Mouse (Mus musculus) ES-E14 (cell line): ENCODE measurements around the gene Gatb. TPM values are rescaled to one million over a fixed set of nuclear protein-coding genes. Genes with fewer than 3 reads are reported as not detected.
A peak's percentile ranks its signal among the peaks of the same experiment; 100 is the strongest.

Source experiments
- DNase-seq: peaks from one replicate; pipeline ENCODE4 v3.0.0-alpha.2; 2013; ENCODE audit warnings: low read depth, low spot score
- H3K27ac ChIP-seq: 2 replicates; pipeline ENCODE4 v1.5.1; 2012; ENCODE audit warnings: low read depth, mild to moderate bottlenecking, low read length, moderate library complexity, mixed read lengths; ENCODE audit not compliant: poor library complexity, insufficient read depth, severe bottlenecking
- H3K36me3 ChIP-seq: 2 replicates; pipeline ENCODE4 v1.6.1; 2012; ENCODE audit warnings: mild to moderate bottlenecking, low read length, moderate library complexity, mixed read lengths; ENCODE audit not compliant: control insufficient read depth, poor library complexity, insufficient read depth, severe bottlenecking
- H3K4me1 ChIP-seq, 2 experiments: fragments of 150-350 bp in 1 of 2; sonication (generic) in 1 of 2; 2 replicates each; pipeline ENCODE4 v1.6.1; 2012; ENCODE audit warnings: low read length in 2 of 2, mild to moderate bottlenecking in 1 of 2, mixed read lengths in 1 of 2; ENCODE audit not compliant: control insufficient read depth in 2 of 2, insufficient read depth in 2 of 2, poor library complexity in 1 of 2
- H3K4me3 ChIP-seq, 2 experiments: fragments of 150-350 bp in 1 of 2; sonication (generic) in 1 of 2; 2 replicates each; pipeline ENCODE4 v1.5.1; 2012; ENCODE audit warnings: low read length in 2 of 2, low read depth in 1 of 2, mild to moderate bottlenecking in 1 of 2, mixed read lengths in 1 of 2; ENCODE audit not compliant: insufficient read depth in 1 of 2, poor library complexity in 1 of 2, severe bottlenecking in 1 of 2
- H3K9ac ChIP-seq: 2 replicates; pipeline ENCODE4 v1.6.1; 2012; ENCODE audit warnings: low read depth, mild to moderate bottlenecking, low read length, mixed read lengths; ENCODE audit not compliant: poor library complexity, insufficient read depth, severe bottlenecking
- H3K9me3 ChIP-seq: fragments of 150-350 bp; sonication (generic); 2 replicates; pipeline ENCODE4 v1.6.1; 2012; ENCODE audit warnings: low read depth, mild to moderate bottlenecking, low read length; ENCODE audit not compliant: control insufficient read depth, insufficient read depth
- CHD2 ChIP-seq: IDR thresholded peaks from 2 replicates; pipeline ENCODE4 v1.6.1; 2014; ENCODE audit warnings: mild to moderate bottlenecking, low read depth, low read length, inconsistent platforms
- HCFC1 ChIP-seq: IDR thresholded peaks from 2 replicates; pipeline ENCODE4 v1.6.1; 2012; ENCODE audit warnings: low read length, inconsistent platforms, borderline replicate concordance; ENCODE audit not compliant: insufficient read depth
- MAFK ChIP-seq: IDR thresholded peaks from 2 replicates; pipeline ENCODE4 v1.6.1; 2014; ENCODE audit warnings: mild to moderate bottlenecking, low read depth, low read length, inconsistent platforms; ENCODE audit not compliant: insufficient read depth
- ZC3H11A ChIP-seq: IDR thresholded peaks from 2 replicates; pipeline ENCODE4 v1.6.1; 2012; ENCODE audit warnings: low read depth, mild to moderate bottlenecking, inconsistent platforms, low read length, borderline replicate concordance
- ZNF384 ChIP-seq: IDR thresholded peaks from 2 replicates; pipeline ENCODE4 v1.6.1; 2012; ENCODE audit warnings: low read depth, low read length, inconsistent platforms
- in situ Hi-C, 2 experiments: fragments of 600-800 bp; cut with MboI; formaldehyde crosslinking; loops; one replicate each; pipeline ENCODE4 v1.15.1; 2025; ENCODE audit warnings: low sequenced_read_pairs in 2 of 2, inconsistent platforms in 1 of 2; ENCODE audit not compliant: unreplicated experiment in 2 of 2
- total RNA-seq: library from RNA; depleted of rRNA; stranded (reverse); fragments of 300-350 nt; gene quantifications from 2 replicates; pipeline ENCODE4 v1.2.3, GENCODE M21; 2012; rRNA removed

Gatb gene
- 16.9 and 18.1 TPM in 2 replicates for total RNA-seq

- Histone ChIP-seq H3K4me3 (peak within 1 kb of the TSS; percentile 93 to 96), H3K9ac (peak within 1 kb of the TSS; percentile 98), H3K36me3 (no peaks in the 10 kb centered on the region), H3K27ac (peak within 1 kb of the TSS; percentile 54; the same call in 1 of the 2 replicates), H3K4me1 (no peaks in the 10 kb centered on the region), H3K9me3 (no peaks in the 10 kb centered on the region)
- in situ Hi-C loops = no loop called here
- DNase-seq = peak; percentile 97
- peak; percentile 99 for TF ChIP-seq HCFC1
- no peak for TF ChIP-seq MAFK
- TF ChIP-seq ZNF384 = no peak
- no peak; the same call in 1 of the 2 replicates for TF ChIP-seq CHD2
- no peak; the same call in 1 of the 2 replicates for TF ChIP-seq ZC3H11A
Measured at GRCm38 (mm10) chr3:85573864-85574830, at the start of gene Gatb. Gene Gatb (plus strand): TSS chr3:85574119.

GRCm38 (mm10) chr3:85530601-85531161, 43.2 kb upstream of the Gatb start:
- no peak overlapping the region for H3K9ac ChIP-seq
- in situ Hi-C loops = no loop called here
- no peak for TF ChIP-seq ZC3H11A
- TF ChIP-seq CHD2 = no peak
- TF ChIP-seq HCFC1 = no peak
- TF ChIP-seq MAFK = no peak
- TF ChIP-seq ZNF384 = no peak
- no peak overlapping the region for H3K27ac ChIP-seq
- DNase-seq = no peak
- no peaks in the 10 kb centered on the region for H3K9me3 ChIP-seq
- no peak overlapping the region for H3K4me3 ChIP-seq
- no peaks in the 10 kb centered on the region for H3K4me1 ChIP-seq
- H3K36me3 ChIP-seq = no peaks in the 10 kb centered on the region

- in situ Hi-C loops = no loop called here
- H3K9me3 ChIP-seq = no peaks in the 10 kb centered on the region
- no peak overlapping the region for H3K9ac ChIP-seq
- no peak overlapping the region for H3K4me3 ChIP-seq
- H3K4me1 ChIP-seq = no peaks in the 10 kb centered on the region
- DNase-seq = no peak
- no peak for TF ChIP-seq HCFC1
- TF ChIP-seq MAFK = no peak
- H3K27ac ChIP-seq = no peak overlapping the region
- no peaks in the 10 kb centered on the region for H3K36me3 ChIP-seq
Measured at GRCm38 (mm10) chr3:85532376-85532775, 41.5 kb upstream of the Gatb start.

DNA sequence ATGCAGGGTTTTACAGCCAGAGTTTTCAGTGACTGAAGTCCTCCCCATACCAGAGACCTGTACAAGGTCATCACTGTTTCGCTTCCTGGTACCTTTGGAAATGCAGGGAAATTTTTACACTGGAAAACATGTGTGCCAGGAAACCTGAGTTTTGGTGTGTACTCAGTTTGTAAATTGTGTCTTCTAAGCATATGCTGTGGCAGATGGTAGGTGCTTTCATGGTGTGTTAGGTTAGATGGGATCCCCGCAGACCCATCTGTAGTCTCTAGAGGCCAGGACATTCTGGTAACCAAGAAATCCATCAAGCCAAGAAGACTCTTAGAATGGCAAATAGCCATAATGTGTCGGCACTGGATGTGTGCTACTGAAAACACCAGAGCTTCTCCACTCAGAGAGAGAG, 38.9 kb upstream of the Gatb start:
- no peaks in the 10 kb centered on the region for H3K36me3 ChIP-seq
- H3K9me3 ChIP-seq = no peaks in the 10 kb centered on the region
- no peak overlapping the region for H3K4me3 ChIP-seq
- in situ Hi-C loops = no loop called here
- H3K4me1 ChIP-seq = no peaks in the 10 kb centered on the region
- no peak for DNase-seq
- no peak overlapping the region for H3K27ac ChIP-seq
- no peak overlapping the region for H3K9ac ChIP-seq
- TF ChIP-seq ZC3H11A (no peak), HCFC1 (no peak), CHD2 (no peak), MAFK (no peak), ZNF384 (no peak)
